ENCODE assay signal across 8 mouse cellular contexts in genomic region chr7:31059108-31059507, GRCm38 (mm10). TPM values are rescaled to one million over a fixed set of nuclear protein-coding genes. Genes with fewer than 3 reads are reported as not detected.
DNase-seq lines count a peak whose midpoint lies in the region; ATAC-seq and TF ChIP-seq lines count a peak whose summit lies in the region.

Gene Lgi4 (plus strand): TSS chr7:31059342.

- H3K9me3 ChIP-seq in heart, embryonic 10.5 days = no peaks in the 10 kb centered on the region
- H3K9me3 ChIP-seq in kidney, postnatal 0 days (replicated peaks; ENCODE audit: low read length) = no peaks in the 10 kb centered on the region
- no peaks in the 10 kb centered on the region for H3K9me3 ChIP-seq in stomach, embryonic 16.5 days (replicated peaks; ENCODE audit: control insufficient read depth, low read length)

- no peaks in the 10 kb centered on the region for H3K36me3 ChIP-seq in heart, embryonic 10.5 days
- H3K36me3 ChIP-seq in kidney, postnatal 0 days (ENCODE audit: insufficient read depth, low read length) = no peaks in the 10 kb centered on the region
- H3K36me3 ChIP-seq in stomach, embryonic 16.5 days (ENCODE audit: control insufficient read depth, insufficient read depth, low read length) = no peaks in the 10 kb centered on the region

- no peak within 1 kb of the TSS for H3K27ac ChIP-seq in embryonic fibroblast, embryonic 13.5 days (ENCODE audit: insufficient read depth, low read length)
- 0 out of 2 replicates have a peak within 1 kb of the TSS, but pooled peaks have one; percentile 24 for H3K27ac ChIP-seq in heart, embryonic 10.5 days
- H3K27ac ChIP-seq in kidney, postnatal 0 days = no peak within 1 kb of the TSS
- no peak within 1 kb of the TSS for H3K27ac ChIP-seq in stomach, embryonic 16.5 days (ENCODE audit: low read length)

- no peak within 1 kb of the TSS for H3K4me3 ChIP-seq in embryonic fibroblast, embryonic 13.5 days (ENCODE audit: insufficient read depth, low read length)
- no peak within 1 kb of the TSS for H3K4me3 ChIP-seq in heart, embryonic 10.5 days
- H3K4me3 ChIP-seq in kidney, postnatal 0 days (replicated peaks; ENCODE audit: low read depth, low read length) = no peak within 1 kb of the TSS
- no peak within 1 kb of the TSS for H3K4me3 ChIP-seq in stomach, embryonic 16.5 days (replicated peaks; ENCODE audit: low read length)

- H3K4me1 ChIP-seq in embryonic fibroblast, embryonic 13.5 days (ENCODE audit: control insufficient read depth, insufficient read depth, low read length) = no peaks in the 10 kb centered on the region
- peaks cover 25% of the 10 kb centered on the region for H3K4me1 ChIP-seq in heart, embryonic 10.5 days
- no peaks in the 10 kb centered on the region for H3K4me1 ChIP-seq in kidney, postnatal 0 days (replicated peaks; ENCODE audit: insufficient read depth, low read length)
- peaks cover 10% of the 10 kb centered on the region; the same call in 1 of the 2 replicates for H3K4me1 ChIP-seq in stomach, embryonic 16.5 days (ENCODE audit: control insufficient read depth, insufficient read depth, low read length)

- H3K4me2 ChIP-seq in kidney, postnatal 0 days (ENCODE audit: low read length) = no peak within 1 kb of the TSS
- no peak within 1 kb of the TSS for H3K4me2 ChIP-seq in stomach, embryonic 16.5 days (ENCODE audit: low read depth, low read length)

- ATAC-seq in kidney, postnatal 0 days (replicated peaks; ENCODE audit: low FRiP score, low read depth) = peak; percentile 71
- peak; percentile 41 for ATAC-seq in stomach, embryonic 16.5 days (ENCODE audit: insufficient read depth, low FRiP score)

- H3K9ac ChIP-seq in kidney, postnatal 0 days (ENCODE audit: low read depth, low read length) = no peak within 1 kb of the TSS
- peak within 1 kb of the TSS; percentile 26; the same call in 1 of the 2 replicates for H3K9ac ChIP-seq in stomach, embryonic 16.5 days (ENCODE audit: low read length)

- peak; percentile 87 for TF ChIP-seq CTCF in embryonic fibroblast, embryonic 13.5 days (IDR thresholded peaks at IDR 0.05; ENCODE audit: borderline replicate concordance, insufficient read depth, low read length)
- peak; percentile 95 for TF ChIP-seq CTCF in kidney, postnatal 0 days (IDR thresholded peaks at IDR 0.05; ENCODE audit: low read depth)

- peaks cover 7% of the 10 kb centered on the region for H3K27me3 ChIP-seq in heart, embryonic 10.5 days (ENCODE audit: insufficient read depth, poor library complexity, severe bottlenecking)
- H3K27me3 ChIP-seq in kidney, postnatal 0 days (ENCODE audit: insufficient read depth, low read length) = no peaks in the 10 kb centered on the region
- H3K27me3 ChIP-seq in stomach, embryonic 16.5 days (ENCODE audit: control insufficient read depth, insufficient read depth, low read length) = no peaks in the 10 kb centered on the region

- no peak for TF ChIP-seq POLR2A in embryonic fibroblast, embryonic 13.5 days (IDR thresholded peaks at IDR 0.05; ENCODE audit: low read depth, low read length)

- 11% methylated on average over 2 of the region's 2 CpGs for WGBS in heart, embryonic 10.5 days
- 0% methylated on average over 2 of the region's 2 CpGs for WGBS in kidney, postnatal 0 days
- WGBS in stomach, embryonic 16.5 days = 4% methylated on average over 2 of the region's 2 CpGs

- DNase-seq in CD4-positive, CD25-positive, alpha-beta regulatory T cell, adult 2 months (ENCODE audit: low read depth, low spot score) = peak; percentile 85
- peak; percentile 74 to 81 for DNase-seq in adrenal gland, postnatal 4 days (ENCODE audit: low spot score in 2 of 2)
- no peak for DNase-seq in heart, embryonic 10.5 days (ENCODE audit: low spot score)
- DNase-seq in kidney, postnatal 0 days (ENCODE audit: low spot score) = peak; percentile 85
- DNase-seq in liver = peak; percentile 67
- peak; percentile 64 to 80 for DNase-seq in natural killer cell, adult 2 months (ENCODE audit: low spot score in 2 of 2)

RNA-seq across cellular contexts. Expression of gene Lgi4, which starts in this region (rescaled TPM):
- total RNA-seq in adrenal gland, postnatal 4 days (2021) = 1 to 10 TPM; 6.8 to 6.9 TPM
- 0.92 and 1.1 TPM in 2 replicates for polyA plus RNA-seq in embryonic fibroblast, embryonic 13.5 days (2011; ENCODE audit: insufficient read length, low read depth, missing spikeins)
- 0.27 and 0.41 TPM in 2 replicates for polyA plus RNA-seq in heart, embryonic 10.5 days (2016; fragmentation: Nextera tagmentation; extraction: Ambion mirVana)
- 0.24 and 0.34 TPM in 2 replicates for polyA plus RNA-seq in kidney, postnatal 0 days (2015; fragmentation: Nextera tagmentation; extraction: Ambion mirVana)
- polyA plus RNA-seq in stomach, embryonic 16.5 days (2015; fragmentation: Nextera tagmentation; extraction: Ambion mirVana) = 0.92 and 1.7 TPM in 2 replicates

Comparison
In these comparisons a context has a peak if more than half of its experiments do, and no peak if none do; other contexts are left out.
1. Peak in DNase-seq and ATAC-seq in kidney, postnatal 0 days; RNA of the gene not detected or under 1 TPM.